Mouse (Mus musculus) pancreas, adult 10 weeks (tissue): Measurements from ENCODE around the gene Mms22l. TPM values are rescaled to one million over a fixed set of nuclear protein-coding genes. Genes with fewer than 3 reads are reported as not detected.

ENCODE experiments used
- polyA plus RNA-seq: library from polyadenylated mRNA; stranded (reverse); fragments of 350-450 nt; fragmentation: Illumina TruSeq; extraction: RNeasy Lipid Tissue Mini Kit (QIAGEN cat#74804); gene quantifications from one replicate; pipeline ENCODE4 v1.2.3, GENCODE M21; 2015; ENCODE audit warnings: low read depth, low replicate concordance; ENCODE audit not compliant: insufficient read depth

The Mms22l gene
- polyA plus RNA-seq: 0.18 TPM

DNA sequence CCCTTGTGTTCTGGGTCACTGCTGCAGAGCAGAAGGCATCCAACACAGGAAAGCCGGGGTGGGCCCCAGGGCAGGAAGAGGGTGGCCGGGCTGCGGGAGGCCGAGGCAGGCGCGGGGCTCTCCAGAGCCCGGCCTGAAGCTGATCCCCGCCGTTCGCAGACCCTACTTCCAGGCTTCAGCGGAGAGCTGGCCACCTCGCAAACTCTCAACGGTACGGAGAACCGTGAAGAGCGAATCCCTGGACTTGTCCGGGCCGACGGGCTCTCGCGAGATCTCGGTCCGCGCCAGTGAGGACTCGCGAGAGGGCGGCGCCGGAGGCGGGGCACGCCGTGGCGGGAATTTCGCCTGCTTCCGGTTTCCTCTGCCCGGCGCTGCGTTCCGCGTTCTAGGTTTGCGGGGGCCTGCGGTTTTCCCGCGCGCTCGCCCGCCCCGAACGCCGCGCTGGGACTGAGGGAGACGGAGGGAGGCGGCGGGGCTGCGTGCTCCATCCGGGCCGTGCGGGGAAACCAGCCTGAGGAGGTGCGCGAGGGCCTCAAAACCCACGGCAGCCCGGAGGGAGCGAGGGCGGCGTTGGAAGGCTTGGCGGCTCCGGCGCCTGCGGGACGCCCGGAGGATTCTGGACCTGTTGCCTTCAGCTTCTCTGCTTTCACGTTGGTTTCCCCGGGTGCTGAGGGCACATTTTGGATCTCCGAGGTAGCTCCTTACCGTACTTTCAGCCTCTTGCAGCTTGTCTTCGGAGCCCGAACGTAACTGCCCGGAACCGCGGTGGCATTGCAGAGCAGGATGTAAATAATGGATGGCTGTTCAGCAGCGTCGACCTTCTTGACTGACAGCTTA, at the start of gene Mms22l:
Mms22l (plus strand) TSS at position 336 of the 837 bp plus-strand sequence.

